8 mouse cellular contexts compared by ENCODE assay signal in genomic region chr2:121271236-121271927, GRCm38 (mm10). TPM values are rescaled to one million over a fixed set of nuclear protein-coding genes. Genes with fewer than 3 reads are reported as not detected.
DNase-seq lines count a peak whose midpoint lies in the region; ATAC-seq and TF ChIP-seq lines count a peak whose summit lies in the region.

Trp53bp1 (minus strand) TSS chr2:121271407.

- H3K4me1 ChIP-seq in ES-E14 (ENCODE audit: control insufficient read depth in 2 of 2, insufficient read depth in 2 of 2, low read length in 2 of 2, poor library complexity in 1 of 2) = peaks cover 3 to 5% of the 10 kb centered on the region in 2 experiments; a peak in 2 of 4 replicates
- H3K4me1 ChIP-seq in forebrain, embryonic 15.5 days = peaks cover 50% of the 10 kb centered on the region
- H3K4me1 ChIP-seq in lung, adult 2 months (ENCODE audit: control insufficient read depth, insufficient read depth, low read length) = no peaks in the 10 kb centered on the region

- under 1% methylated on average over 37 of the region's 37 CpGs for WGBS in forebrain, embryonic 15.5 days
- WGBS in lung, adult 2 months = 1% methylated on average over 37 of the region's 37 CpGs

- no peak for TF ChIP-seq CTCF in lung, adult 2 months (IDR thresholded peaks at IDR 0.05; ENCODE audit: insufficient read depth, low read length)

- ATAC-seq in forebrain, embryonic 15.5 days (replicated peaks) = peak; percentile 99
- peak; percentile 100 for ATAC-seq in neutrophil, adult 5-6 weeks (ENCODE audit: extremely low read depth, insufficient number of reproducible peaks, low FRiP score, poor library complexity, severe bottlenecking)

- peaks cover 11% of the 10 kb centered on the region for H3K36me3 ChIP-seq in ES-E14 (ENCODE audit: control insufficient read depth, insufficient read depth, low read length, poor library complexity, severe bottlenecking)
- peaks cover 23% of the 10 kb centered on the region for H3K36me3 ChIP-seq in forebrain, embryonic 15.5 days

- H3K9me3 ChIP-seq in ES-E14 (ENCODE audit: control insufficient read depth, insufficient read depth, low read depth, low read length) = no peaks in the 10 kb centered on the region
- H3K9me3 ChIP-seq in forebrain, embryonic 15.5 days = no peaks in the 10 kb centered on the region

- TF ChIP-seq POLR2A in lung, adult 2 months (IDR thresholded peaks at IDR 0.05; ENCODE audit: borderline replicate concordance, extremely low read depth, low read depth, low read length) = no peak; the same call in 1 of the 2 replicates

- in situ Hi-C loops in ES-E14 (cut with MboI; ENCODE audit: low sequenced_read_pairs in 2 of 2, unreplicated experiment in 2 of 2) = no loop called here

- peak; percentile 93 for DNase-seq in ES-E14 (ENCODE audit: low read depth, low spot score)
- DNase-seq in cerebellum, adult 11-12 months = peak; percentile 93
- DNase-seq in heart, postnatal 25 days (ENCODE audit: low spot score) = peak; percentile 96
- DNase-seq in layer of hippocampus, adult 18-20 months (ENCODE audit: low spot score in 2 of 2) = peak; percentile 94 to 98
- DNase-seq in lung, adult 2 months = peak; percentile 98
- DNase-seq in thymus, adult 18-20 months = peak; percentile 84 to 92

- H3K4me3 ChIP-seq in ES-E14 (ENCODE audit: insufficient read depth in 1 of 2, low read depth in 1 of 2, low read length in 2 of 2, poor library complexity in 1 of 2, severe bottlenecking in 1 of 2) = peak within 1 kb of the TSS; percentile 78 to 99
- peak within 1 kb of the TSS; percentile 74 for H3K4me3 ChIP-seq in forebrain, embryonic 15.5 days
- H3K4me3 ChIP-seq in lung, adult 2 months (replicated peaks; ENCODE audit: extremely low read depth, low read depth, low read length) = peak within 1 kb of the TSS; percentile 75

- peak within 1 kb of the TSS; percentile 54 for H3K4me2 ChIP-seq in forebrain, embryonic 15.5 days (replicated peaks)

- intact Hi-C loops in heart, postnatal 25 days (cut with DNase I) = loop anchor here (2.0 kb wide), 2 partner anchors 17 to 83 kb away; partner anchors contain the start of genes Map1a and Ppip5k1

- peak within 1 kb of the TSS; percentile 83 for H3K27ac ChIP-seq in ES-E14 (ENCODE audit: insufficient read depth, low read depth, low read length, poor library complexity, severe bottlenecking)
- peak within 1 kb of the TSS; percentile 92 for H3K27ac ChIP-seq in forebrain, embryonic 15.5 days (replicated peaks)

- peak within 1 kb of the TSS; percentile 75 for H3K9ac ChIP-seq in ES-E14 (ENCODE audit: insufficient read depth, low read depth, low read length, poor library complexity, severe bottlenecking)
- H3K9ac ChIP-seq in forebrain, embryonic 15.5 days (replicated peaks) = peak within 1 kb of the TSS; percentile 84

- no peaks in the 10 kb centered on the region for H3K27me3 ChIP-seq in forebrain, embryonic 15.5 days

TF ChIP-seq in ES-E14, 5 proteins besides CTCF, POLR2A, EP300 and RAD21:
- TF ChIP-seq CHD2 (IDR thresholded peaks at IDR 0.05; ENCODE audit: low read depth, low read length) (peak; percentile 66; the same call in 1 of the 2 replicates), ZNF384 (IDR thresholded peaks at IDR 0.05; ENCODE audit: low read depth, low read length) (no peak)

RNA-seq across cellular contexts. Expression of gene Trp53bp1, which starts in this region (rescaled TPM):
- total RNA-seq in ES-E14 (2012; rRNA removed) = 47.6 and 63.3 TPM in 2 replicates
- 186 and 197 TPM in 2 replicates for polyA plus RNA-seq in forebrain, embryonic 15.5 days (2015; fragmentation: Nextera tagmentation; extraction: Ambion mirVana)
- 10 to 100 TPM; 28.4 to 28.9 TPM for total RNA-seq in heart, postnatal 25 days (2021)
- 100 to 1,000 TPM; 128 to 144 TPM for total RNA-seq in layer of hippocampus, adult 18-20 months (2021)
- polyA plus RNA-seq in lung, adult 2 months (2012; rRNA removed) = 15.5 and 28.1 TPM in 2 replicates
- total RNA-seq in neutrophil, adult 5-6 weeks (2017) = 43.3 and 53.2 TPM in 2 replicates

Comparison
In these comparisons a context has a peak if more than half of its experiments do, and no peak if none do; other contexts are left out.
1. Peak in every context shown above with its lines: DNase-seq, ATAC-seq, H3K4me3 ChIP-seq and H3K27ac ChIP-seq.